Mouse (Mus musculus): Measurements from ENCODE around the gene Gm1123. TPM values are rescaled to one million over a fixed set of nuclear protein-coding genes. Genes with fewer than 3 reads are reported as not detected.
A peak's percentile ranks its signal among the peaks of the same experiment; 100 is the strongest.

Gene Gm1123
- total RNA-seq, 2 experiments from 2014 or later: not detected

DNA sequence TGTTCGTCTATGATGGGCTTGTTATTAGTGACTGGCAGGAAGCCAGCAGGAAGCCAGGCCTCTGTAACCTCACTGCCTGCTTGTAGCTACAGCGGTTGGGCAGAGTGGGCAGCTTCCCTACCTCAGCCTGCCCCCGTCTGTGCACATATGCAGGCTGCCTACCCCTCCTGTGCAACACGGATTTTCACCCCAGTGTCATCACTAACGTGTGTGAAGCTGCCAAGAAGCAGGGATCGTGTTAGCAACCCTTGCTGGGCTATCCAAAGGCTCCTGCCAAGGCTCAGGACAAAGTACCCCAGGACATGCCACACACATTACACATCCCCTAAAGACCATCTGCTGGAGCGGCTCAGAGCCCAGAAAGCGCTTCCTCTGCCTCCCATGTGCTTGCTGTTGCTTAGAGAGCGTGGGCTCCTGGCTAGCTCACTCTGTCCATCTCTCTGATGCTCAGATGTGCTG, 35.6 kb downstream of the Gm1123 start:
- no peak for DNase-seq

DNA sequence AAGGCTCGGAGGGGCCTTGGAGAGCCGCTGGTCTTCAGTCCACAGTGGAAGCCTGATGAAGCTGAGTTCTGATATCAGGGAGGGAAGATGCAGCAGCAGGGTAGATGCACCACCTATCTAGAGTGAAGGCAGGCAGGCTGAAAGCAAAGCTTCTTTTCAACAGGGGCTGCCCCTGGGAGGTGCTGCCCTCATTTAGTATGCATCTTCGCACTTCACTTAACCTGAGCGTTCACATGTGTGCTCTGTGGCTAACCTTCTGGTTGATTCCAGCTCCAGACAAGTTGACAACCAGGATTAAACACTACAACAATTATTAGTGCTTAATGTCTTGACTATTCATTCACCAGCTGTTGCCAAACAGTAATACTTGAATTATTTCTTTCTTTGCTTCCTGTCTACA, 41.4 kb downstream of the Gm1123 start:
- DNase-seq: no peak

DNA sequence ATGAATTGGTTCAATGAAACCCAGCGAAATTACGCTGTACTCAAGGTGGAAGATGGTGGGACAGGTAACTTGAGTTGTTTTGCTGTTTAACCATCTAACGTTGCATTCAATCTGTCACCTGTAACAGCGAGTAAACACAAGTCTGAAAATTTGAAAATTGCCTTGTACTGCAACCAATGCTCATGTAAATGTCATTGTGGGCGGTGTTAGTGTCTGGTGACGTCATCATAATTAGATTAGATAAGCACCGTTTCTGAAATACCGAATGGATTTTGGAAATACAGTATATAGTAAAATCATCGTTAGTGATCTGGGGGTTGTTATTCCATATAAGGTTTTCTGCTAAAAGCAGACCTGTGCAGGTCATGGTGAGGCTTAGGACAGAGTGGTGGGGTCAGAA, 48.4 kb downstream of the Gm1123 start:
- no peak for DNase-seq

DNA sequence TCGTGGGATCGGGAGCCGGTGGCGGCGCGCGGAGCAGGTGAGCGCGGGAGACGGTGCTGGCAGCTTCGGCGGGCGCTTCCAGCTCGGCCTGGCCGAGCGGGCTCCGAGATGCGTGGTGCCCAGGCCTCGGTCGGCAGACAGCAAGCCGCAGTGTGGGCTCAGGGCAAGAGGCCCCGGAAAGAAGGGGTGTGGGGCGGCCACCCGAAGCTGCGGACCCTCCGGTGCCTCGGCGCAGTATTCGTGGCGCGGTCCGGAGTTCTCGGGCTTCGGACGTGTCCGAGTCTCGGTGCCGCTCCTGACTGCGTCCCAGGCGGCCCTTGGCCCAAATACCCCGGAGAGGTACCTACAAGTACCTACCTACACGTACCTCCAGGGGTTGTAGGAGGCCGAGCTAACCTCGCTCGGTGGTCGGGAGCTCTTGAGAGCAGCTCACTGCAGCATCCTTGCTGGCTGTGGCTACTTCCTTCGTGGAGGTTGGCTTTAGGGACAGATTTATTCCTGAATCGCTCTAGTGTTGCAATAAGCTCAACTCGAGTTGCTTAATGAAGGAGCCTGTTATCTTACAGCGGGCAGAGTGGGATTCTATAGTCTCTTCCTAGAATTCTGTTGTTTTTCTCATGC, 48.9 kb downstream of the Gm1123 start:
- DNase-seq: no peak

DNA sequence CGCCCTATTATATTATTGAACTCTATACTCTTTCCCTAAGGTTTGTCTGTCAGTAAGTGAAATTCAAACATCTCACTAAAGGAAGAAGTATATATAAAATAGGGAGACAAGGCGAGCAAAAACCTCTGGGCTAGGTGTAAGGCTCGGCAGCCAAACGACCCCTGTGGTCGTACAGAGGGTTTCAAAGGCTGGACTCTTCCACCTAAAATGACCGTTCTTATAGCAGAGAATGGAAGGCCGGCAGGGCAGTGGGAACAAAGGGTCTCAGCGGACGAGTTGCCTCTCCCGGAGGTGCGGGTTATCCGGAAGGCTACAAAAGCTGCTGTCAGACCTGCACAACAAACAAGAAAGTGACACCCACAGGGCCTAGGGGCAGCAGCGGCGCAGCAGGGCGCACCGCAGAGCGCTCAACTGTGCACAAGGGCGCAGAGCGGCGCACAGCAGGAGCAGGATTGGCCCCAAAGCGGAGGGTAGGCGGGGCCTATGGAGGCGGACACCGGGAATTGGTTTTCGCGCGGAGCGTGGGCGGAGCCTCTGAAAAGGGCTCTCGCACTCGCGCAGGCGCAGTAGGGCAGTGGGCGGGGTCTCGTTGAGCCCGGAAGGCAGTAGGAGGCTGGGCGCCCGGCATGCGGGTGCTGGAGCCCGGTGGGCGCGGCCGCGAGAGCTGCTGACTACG, 49.6 kb downstream of the Gm1123 start, which contains the start of gene Faim:
Gene Faim (plus strand): TSS at position 574 of the 676 bp plus-strand sequence.
- peak; percentile 100 for DNase-seq

DNA sequence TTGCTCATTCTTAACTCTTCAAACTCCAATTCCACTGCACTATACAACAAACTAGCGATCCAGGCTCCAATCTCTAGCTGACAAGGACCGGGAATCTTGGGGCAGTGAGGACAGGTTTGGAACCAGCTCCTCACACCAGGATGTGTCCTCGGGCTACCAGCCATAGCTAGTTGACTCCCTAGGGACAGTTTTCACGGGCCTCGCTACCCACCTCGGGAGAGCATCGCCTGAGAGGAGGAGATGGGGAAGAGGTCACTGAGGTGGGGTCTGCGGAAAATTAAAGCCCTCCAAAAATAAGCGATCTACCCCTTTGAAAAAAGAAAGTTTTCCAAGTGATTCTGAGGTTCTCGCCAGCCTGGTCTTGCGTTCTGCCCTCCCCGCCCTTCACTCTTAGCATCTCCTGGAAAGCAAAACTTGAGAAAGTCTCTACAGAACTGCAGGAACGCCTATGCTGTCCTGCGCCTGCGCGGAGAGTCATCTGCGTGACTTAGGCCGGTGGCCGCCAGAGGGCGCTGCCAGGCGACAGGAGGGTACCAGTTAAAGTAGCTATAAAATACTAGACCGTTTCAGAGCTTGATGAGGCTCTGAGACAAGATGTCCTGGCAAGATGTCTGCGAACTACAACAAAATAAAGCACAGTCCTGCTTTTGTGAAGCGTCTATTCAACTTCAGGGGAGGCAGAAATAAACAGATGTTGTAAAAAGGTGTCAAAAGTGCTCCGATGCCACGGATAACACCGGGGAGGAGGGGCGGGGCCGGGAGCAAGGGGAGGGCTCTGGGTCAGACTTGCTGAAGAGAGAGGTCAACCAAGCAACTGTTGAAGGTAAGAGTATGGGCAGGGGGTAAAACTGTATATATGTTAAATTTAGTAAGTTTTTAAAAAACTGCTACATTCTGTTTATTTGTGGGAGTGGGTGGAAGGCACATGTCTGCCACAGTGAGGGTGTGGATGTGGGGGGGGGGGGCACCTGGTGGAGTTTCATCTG, 55.8 kb downstream of the Gm1123 start:
- DNase-seq: peak; percentile 95

DNA sequence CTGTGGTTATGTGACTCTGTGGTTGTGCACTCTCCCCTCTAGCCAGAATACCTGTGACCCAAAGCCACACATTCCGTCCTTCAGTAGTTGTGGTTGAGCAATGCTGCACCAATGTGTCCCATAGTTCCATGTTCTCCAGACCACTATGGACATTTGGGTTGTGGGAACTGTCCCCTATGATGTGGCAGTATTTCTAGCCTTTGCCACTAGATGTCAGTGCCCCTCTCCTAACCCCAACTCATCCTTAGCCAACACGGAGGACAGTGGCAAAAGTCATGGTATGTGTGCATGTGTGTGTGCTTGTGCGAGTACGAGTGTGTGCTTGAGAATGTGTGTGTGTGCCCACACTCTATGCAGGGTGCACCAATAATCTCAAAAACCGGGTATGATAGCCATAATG, 59.0 kb downstream of the Gm1123 start:
- no peak for DNase-seq

DNA sequence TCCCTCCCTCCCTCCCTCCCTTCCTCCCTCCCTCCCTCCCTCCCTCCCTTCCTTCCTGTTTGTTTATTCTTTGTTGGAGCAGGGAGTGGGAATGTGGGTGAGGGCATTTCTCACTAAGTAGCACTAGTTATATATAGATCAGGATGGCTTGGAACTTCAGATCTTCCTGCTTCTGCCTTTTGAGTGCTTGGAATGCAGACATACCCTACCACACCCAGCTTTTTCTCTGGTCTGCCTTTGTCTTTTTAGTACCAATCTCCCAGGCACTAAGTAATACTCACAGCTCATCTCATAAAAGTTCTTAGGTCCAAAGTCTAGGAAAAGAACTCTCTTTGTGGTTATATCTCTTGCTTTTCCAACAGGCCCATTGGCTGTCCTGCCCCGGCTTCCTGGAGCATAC, 59.4 kb downstream of the Gm1123 start:
- no peak for DNase-seq

DNA sequence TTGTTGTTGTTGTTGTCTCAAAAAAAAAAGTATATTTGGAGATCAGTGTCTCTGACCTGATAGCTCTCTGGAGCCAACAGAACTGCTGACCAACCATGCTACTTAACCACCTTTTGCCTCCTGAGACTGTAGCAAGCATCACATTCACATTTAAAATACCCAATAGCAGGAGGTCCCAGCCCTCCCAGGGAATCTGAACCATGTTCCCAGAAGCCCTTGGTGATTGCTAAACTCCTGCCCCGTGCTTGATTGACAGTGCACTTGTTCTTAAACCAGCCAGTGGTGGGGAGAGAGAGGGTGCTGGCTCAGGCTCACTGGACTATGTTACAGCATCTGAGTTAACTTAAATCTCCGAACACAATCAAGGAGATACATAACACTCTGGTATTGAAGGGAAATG, 60.6 kb downstream of the Gm1123 start:
- no peak for DNase-seq

DNA sequence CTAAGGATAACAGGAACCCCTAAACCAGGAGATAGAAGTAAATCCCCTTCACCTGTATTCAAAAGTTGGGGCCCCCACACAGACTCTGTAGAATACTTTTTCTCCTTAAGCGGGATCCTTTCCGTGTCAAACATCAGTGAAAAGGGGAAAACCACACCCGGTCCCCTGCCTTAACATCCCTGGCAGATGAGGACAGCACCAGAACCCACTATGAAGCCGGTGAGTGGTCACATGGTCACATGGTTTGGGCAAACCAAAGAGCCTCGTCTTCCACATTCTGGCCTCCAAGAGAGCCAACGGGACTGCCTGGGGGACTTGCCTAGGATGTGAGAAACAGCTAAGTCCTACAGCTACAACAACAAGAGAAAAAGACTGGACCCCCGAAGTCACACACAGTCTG, 62.0 kb downstream of the Gm1123 start:
- no peak for DNase-seq

DNA sequence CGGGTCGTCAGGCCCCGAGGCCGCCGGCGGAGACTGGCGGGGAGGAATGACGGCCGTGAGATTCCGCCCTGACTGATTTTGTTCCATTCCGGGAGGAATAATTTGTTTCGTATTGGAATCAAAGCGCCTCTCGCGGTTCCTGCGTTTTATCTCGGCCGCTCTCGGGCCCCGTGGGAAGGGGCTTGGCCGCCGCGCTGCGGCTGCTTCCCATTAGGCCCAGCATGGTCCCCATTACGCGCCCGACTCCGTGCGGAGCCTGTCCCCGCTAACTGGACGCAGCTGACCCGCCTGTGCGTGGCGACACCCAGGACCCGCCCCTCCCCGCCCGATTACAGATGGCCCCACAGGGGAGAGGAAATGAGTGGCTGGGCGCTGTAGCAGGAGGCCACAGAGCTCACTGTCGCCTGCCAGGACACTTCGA, 62.4 kb downstream of the Gm1123 start:
- DNase-seq: no peak

DNA sequence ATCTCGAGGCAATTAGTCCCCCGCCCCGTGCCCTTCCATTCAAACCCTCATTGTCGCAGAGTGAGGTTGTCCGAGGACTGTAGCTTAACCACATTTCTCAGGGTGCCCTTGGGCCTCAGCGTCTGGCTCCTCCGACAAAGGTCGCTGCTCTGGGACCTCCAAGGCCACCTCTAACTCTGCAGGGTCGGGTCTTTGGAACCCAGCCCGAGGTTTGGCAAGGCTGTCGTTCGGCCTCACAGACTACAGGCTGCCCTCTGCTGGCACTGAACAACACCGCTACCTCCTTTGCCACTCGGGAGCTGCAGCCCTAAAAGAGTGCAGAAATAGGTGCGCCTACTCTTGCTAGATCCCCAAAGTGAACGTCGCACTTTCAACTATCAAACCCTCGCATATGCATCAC, 70.4 kb downstream of the Gm1123 start:
- peak; percentile 79 for DNase-seq

DNA sequence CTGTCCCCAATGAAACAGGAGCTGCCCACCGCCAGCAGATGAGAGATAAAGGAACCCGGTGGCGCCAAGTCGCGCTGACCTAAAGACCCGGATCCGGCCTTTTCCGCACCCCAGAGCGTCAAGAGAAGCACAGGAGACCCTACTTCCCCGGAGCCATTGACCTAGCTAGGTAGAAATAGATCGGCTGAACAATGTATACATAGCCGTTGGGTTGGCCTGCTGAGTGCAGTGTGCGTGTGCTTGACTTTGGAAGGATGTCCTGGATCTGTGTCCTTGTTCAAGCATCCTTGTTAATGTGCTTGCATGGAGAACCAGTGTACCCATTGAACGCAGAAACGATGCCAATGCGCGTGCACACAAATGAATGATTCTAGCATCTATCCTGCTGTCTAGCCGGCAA, 71.9 kb downstream of the Gm1123 start:
- no peak for DNase-seq

DNA sequence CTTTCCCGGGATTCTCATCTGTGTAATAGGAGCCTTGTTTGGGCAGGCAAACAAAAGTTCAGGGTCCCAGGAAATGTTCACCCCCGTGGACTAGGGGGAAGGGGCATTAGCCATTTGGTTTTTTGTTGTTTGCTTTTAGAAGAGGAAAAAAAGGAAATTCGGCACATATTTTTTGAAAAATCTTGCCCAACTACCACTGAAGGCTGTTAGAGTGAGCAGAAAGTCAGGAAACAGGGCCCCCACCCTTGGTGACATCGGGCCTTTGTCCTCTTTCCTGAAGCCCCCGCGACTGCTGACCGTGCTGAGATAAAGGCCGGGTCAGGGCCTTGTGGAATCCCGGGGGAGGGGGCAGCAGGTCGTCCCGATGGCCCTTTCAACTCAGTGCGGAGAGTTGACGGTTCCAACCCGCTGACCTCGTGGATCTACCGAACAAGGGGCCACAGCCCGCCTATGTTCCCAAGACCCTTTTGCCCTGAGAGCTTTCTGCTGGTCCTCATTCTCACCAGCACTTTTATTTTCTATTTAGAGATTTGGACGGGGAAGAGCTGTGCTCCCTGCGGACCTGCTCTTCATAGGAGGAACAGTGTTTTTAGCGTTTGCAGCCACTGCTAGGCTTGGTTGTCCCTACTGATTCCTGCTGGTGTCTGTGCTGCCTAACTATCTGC, 72.9 kb downstream of the Gm1123 start:
- no peak for DNase-seq

DNA sequence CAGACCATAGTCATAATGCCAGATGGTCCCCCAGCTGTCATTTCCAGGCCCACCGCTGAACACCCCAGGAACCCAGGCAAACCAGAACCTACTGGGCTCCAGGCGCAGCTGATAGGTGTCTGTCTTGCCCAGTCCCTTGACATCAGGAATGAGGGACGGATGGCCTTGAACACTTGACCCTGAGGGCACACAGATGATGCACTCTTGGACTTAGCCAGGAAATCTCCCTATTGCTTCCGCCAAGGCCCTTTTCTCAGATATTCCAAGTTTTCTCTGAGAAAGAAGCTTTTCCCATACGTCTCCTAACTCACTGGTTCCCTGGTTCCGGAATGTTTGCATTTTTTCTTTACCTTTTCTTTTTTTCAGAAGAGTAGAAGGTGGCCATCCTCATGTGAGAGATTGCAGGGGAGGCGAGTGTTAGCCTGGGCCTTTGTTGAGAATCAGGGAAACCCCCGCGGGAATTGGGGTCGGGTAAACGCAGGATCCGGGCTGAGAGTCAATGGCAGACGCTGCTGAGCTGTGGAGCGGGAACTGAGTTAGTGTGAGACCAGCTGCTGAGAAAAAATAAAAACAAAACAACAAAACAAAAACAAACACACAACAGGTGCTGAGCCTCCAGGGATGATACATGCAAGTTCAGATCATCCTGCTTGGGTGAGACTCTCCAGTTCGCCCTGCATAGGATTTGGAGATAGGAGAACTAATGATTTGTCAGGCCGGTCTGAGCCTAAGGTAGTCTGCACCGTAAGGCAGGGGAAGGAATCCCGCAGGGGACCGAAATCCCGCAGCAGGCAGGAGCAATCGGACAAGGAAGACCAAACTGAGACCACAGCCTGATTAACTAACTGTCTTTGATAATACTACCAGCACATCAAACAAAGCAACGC, 73.7 kb downstream of the Gm1123 start:
- no peak for DNase-seq

DNA sequence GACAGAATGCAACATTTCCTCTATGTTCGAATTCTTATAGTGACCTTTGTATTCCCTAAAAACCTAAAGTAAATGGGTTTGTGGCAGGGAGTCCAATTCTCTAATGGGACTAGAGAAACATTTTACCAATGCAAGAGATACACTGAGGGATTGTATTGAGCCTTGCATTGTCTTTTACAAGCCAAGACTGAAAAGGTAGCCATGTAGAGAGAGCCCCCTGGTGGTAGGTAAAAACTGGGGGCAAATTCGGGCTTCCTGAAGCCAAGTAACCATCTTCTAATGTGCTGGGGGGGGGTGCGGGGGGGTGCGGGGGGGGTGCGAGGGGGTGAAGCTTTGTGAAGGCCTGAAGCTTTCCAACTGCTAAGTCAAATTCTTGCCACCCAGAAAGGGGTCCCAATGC, 75.2 kb downstream of the Gm1123 start:
- no peak for DNase-seq

DNA sequence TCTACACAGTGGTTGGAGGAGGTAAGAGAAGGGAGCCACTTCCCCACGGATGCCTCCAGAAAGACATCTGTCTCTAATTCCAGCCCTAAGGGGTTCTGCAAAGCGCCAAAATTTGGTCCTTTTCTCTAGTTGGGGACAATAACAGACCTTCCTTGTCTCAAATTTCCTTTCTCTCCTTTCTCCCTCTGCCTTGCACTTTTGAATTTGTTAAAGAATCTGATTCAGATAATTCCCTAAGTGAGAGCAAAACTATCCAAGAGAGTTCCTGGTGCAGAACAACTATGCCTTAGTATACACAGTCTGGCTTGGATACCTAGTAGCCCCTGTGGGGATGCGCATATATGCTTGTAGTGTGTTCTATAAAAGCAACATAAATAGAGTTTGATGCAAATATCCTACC, 75.7 kb downstream of the Gm1123 start:
- no peak for DNase-seq

DNA sequence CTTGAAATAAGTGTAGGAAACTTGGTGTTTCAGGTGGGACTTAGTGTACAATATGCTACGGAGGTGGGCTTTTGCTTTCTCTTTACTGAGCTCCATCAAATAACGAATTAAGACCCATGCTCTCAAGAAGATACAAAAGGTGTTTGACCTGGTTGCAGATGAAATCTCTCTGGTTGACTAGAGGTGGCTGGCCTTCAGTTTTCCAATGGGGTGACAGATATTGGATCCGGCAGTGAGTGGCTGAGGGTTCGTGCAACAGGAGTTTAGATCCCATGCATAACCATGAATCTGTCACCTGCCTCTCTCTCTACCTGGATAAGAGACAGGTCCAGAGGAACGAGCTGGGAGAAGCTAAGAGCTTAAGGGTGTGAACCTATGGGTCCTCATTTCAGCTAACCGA, 76.9 kb downstream of the Gm1123 start:
- no peak for DNase-seq

DNA sequence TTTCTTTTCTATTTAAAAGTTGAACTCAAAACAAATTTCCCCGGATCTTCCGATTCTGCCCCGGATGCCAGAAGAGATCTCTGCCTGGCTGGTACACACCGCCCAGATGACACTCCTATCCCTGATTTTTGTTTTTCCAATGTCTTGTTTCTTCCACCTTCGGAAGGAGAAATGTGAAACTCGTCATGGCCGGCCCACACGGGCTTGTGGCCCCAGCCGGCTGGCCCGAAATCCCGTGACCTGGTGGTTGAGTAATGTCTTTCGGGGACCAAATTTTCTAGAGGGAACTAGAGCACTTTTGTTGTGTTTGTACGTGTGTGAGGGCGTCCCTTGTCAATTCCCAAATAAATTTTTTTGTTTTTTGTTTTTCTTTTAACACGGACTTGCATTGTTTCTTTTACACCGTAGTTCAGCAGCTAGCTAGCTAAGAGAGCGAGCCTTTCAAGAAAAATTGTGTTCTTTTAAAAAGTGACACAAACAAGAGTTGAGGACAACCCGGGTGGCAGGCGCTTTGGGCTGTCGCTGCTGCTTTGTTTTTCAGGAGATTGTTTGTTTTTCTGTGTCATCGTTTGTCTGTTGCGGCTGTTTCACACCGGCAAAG, 77.7 kb downstream of the Gm1123 start:
- no peak for DNase-seq

Data from adrenal gland, postnatal 10 days (tissue).